Mouse (Mus musculus) forelimb bud, embryonic 11.5 days (tissue): ENCODE measurements around the gene Myo1e.

ENCODE experiments used
- DNase-seq: peaks from one replicate; pipeline ENCODE4 v3.0.0-alpha.2; 2012; ENCODE audit warnings: low read depth, low spot score

Myo1e gene

GRCm38 (mm10) chr9:70220461-70221170 lies 13.5 kb downstream of the Myo1e start:
- no peak for DNase-seq

- DNase-seq = no peak
These were observed 16.0 kb downstream of the Myo1e start for GRCm38 (mm10) chr9:70223142-70223541.

GRCm38 (mm10) chr9:70224046-70224445 lies 16.9 kb downstream of the Myo1e start:
- DNase-seq = no peak

GRCm38 (mm10) chr9:70226359-70226758 lies 19.2 kb downstream of the Myo1e start:
- no peak for DNase-seq

- DNase-seq = no peak
These were observed 22.7 kb downstream of the Myo1e start for GRCm38 (mm10) chr9:70229823-70230222.

- no peak for DNase-seq
These were observed 25.2 kb downstream of the Myo1e start for GRCm38 (mm10) chr9:70232044-70233010.

- DNase-seq = no peak
These were observed 30.0 kb downstream of the Myo1e start for GRCm38 (mm10) chr9:70237136-70237535.

GRCm38 (mm10) chr9:70237561-70237960 lies 30.4 kb downstream of the Myo1e start:
- no peak for DNase-seq

- no peak for DNase-seq
These were observed 31.2 kb downstream of the Myo1e start for GRCm38 (mm10) chr9:70238391-70238790.

GRCm38 (mm10) chr9:70239229-70239628 lies 32.1 kb downstream of the Myo1e start:
- no peak for DNase-seq

GRCm38 (mm10) chr9:70240703-70241410 lies 33.7 kb downstream of the Myo1e start:
- no peak for DNase-seq

GRCm38 (mm10) chr9:70241411-70241961 lies 34.3 kb downstream of the Myo1e start:
- peak; percentile 43 for DNase-seq

GRCm38 (mm10) chr9:70242112-70242862 lies 35.1 kb downstream of the Myo1e start:
- no peak for DNase-seq

GRCm38 (mm10) chr9:70243241-70243640 lies 36.1 kb downstream of the Myo1e start:
- DNase-seq = no peak

GRCm38 (mm10) chr9:70243708-70244107 lies 36.6 kb downstream of the Myo1e start:
- no peak for DNase-seq

GRCm38 (mm10) chr9:70244115-70244514 lies 37.0 kb downstream of the Myo1e start:
- DNase-seq = no peak

GRCm38 (mm10) chr9:70245040-70245439 lies 37.9 kb downstream of the Myo1e start:
- DNase-seq = no peak

GRCm38 (mm10) chr9:70246427-70246826 lies 39.3 kb downstream of the Myo1e start:
- no peak for DNase-seq

- DNase-seq = no peak
These were observed 40.9 kb downstream of the Myo1e start for GRCm38 (mm10) chr9:70248046-70248445.

- no peak for DNase-seq
These were observed 41.7 kb downstream of the Myo1e start for GRCm38 (mm10) chr9:70248826-70249225.
